Mouse (Mus musculus): ENCODE data around the gene Btbd9.

DNA sequence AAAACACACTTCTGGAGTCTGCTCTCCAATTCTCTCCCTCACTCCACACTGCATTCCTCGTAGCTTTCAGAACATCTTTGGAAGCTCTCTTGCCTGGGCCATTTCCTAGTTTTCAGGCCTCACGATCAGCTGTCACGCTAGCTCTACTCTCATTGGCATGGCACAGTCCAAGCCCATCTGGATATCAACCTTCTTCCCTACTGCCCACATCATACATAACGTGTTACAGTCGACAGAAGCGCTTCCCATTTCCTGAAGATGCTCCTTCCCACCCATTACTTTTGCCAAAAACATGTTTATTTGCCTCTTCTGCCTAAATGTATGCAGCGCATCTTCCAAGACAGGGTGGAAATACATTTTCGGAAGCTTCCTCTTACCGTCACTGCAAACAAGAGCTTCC, 147.6 kb downstream of the Btbd9 start:
- TF ChIP-seq CTCF (IDR thresholded peaks at IDR 0.05; ENCODE audit: control insufficient read depth, insufficient read depth, low read length) (no peak), POLR2A (IDR thresholded peaks at IDR 0.05; ENCODE audit: borderline replicate concordance, control insufficient read depth, low read depth, low read length) (no peak)
